Comparison of ENCODE assay signal across 9 mouse cellular contexts in genomic region chr7:19208944-19209472, GRCm38 (mm10). TPM values are rescaled to one million over a fixed set of nuclear protein-coding genes. Genes with fewer than 3 reads are reported as not detected.
DNase-seq lines count a peak whose midpoint lies in the region; ATAC-seq and TF ChIP-seq lines count a peak whose summit lies in the region.
"Had no signal": no experiment of that assay in that cellular context is flagged by ENCODE, and none has a peak within 500 bp of the region (broad histone marks: within the 10 kb centered on the region; RNA-seq: fewer than 3 reads in every experiment).

No protein-coding gene starts in this region.

- no peak for TF ChIP-seq POLR2A in MEL (IDR thresholded peaks at IDR 0.05; ENCODE audit: control insufficient read depth in 1 of 2, insufficient read depth in 1 of 2, low read depth in 1 of 2, low read length in 2 of 2, poor library complexity in 1 of 2)

- H3K27ac ChIP-seq in MEL (ENCODE audit: control insufficient read depth, low read depth, low read length) = no peak overlapping the region
- H3K27ac ChIP-seq in limb, embryonic 11.5 days (replicated peaks; ENCODE audit: low read depth, low read length) = no peak overlapping the region
- H3K27ac ChIP-seq: neural tube, embryonic 12.5 days had no signal

- 54% methylated on average over 7 of the region's 7 CpGs for WGBS in limb, embryonic 11.5 days

- H3K36me3 ChIP-seq in MEL (ENCODE audit: control insufficient read depth in 1 of 2, insufficient read depth in 2 of 2, low read length in 2 of 2) = no peaks in the 10 kb centered on the region; a peak in 1 of 4 replicates
- H3K36me3 ChIP-seq in limb, embryonic 11.5 days (ENCODE audit: control insufficient read depth, insufficient read depth, low read length) = no peaks in the 10 kb centered on the region; the same call in 1 of the 2 replicates

- no peak for ATAC-seq in limb, embryonic 11.5 days (ENCODE audit: insufficient number of reproducible peaks, low FRiP score, low TSS enrichment, low read depth)

- no peak overlapping the region for H3K4me2 ChIP-seq in limb, embryonic 11.5 days (ENCODE audit: low read depth, severe bottlenecking)
- H3K4me2 ChIP-seq: neural tube, embryonic 12.5 days had no signal

- TF ChIP-seq RAD21 in MEL (IDR thresholded peaks at IDR 0.05; ENCODE audit: low read depth, low read length) = peak; percentile 60

- no peaks in the 10 kb centered on the region for H3K9me3 ChIP-seq in MEL (replicated peaks; ENCODE audit: insufficient read depth, low read length)
- H3K9me3 ChIP-seq in limb, embryonic 11.5 days (ENCODE audit: control insufficient read depth, low read length) = no peaks in the 10 kb centered on the region
- H3K9me3 ChIP-seq: neural tube, embryonic 12.5 days had no signal

- no peak for TF ChIP-seq EP300 in MEL (IDR thresholded peaks at IDR 0.05; ENCODE audit: low read depth in 1 of 2, low read length in 2 of 2)

- no peak overlapping the region for H3K4me3 ChIP-seq in MEL (ENCODE audit: control insufficient read depth in 1 of 2, insufficient read depth in 1 of 2, low read depth in 2 of 2, low read length in 2 of 2)
- H3K4me3 ChIP-seq in limb, embryonic 11.5 days (ENCODE audit: low read depth, low read length) = no peak overlapping the region
- H3K4me3 ChIP-seq: neural tube, embryonic 12.5 days had no signal

- no peak overlapping the region for H3K9ac ChIP-seq in MEL (ENCODE audit: control insufficient read depth, low read depth, low read length, poor library complexity, severe bottlenecking)
- no peak overlapping the region for H3K9ac ChIP-seq in limb, embryonic 11.5 days (ENCODE audit: low read length)
- H3K9ac ChIP-seq: neural tube, embryonic 12.5 days had no signal

- peak; percentile 66 to 82 for DNase-seq in heart, postnatal 10 days
- no peak for DNase-seq in heart, adult 9 months (ENCODE audit: low spot score in 2 of 2)
- peak; percentile 77 for DNase-seq in 3T3-L1 (ENCODE audit: low read depth, low spot score)
- peak; percentile 47 for DNase-seq in MEL (ENCODE audit: low read depth, low spot score)
- peak; percentile 67 for DNase-seq in embryo, embryonic 11 days
- DNase-seq in limb, embryonic 11.5 days (ENCODE audit: low spot score) = peak; percentile 60
- DNase-seq in thymus, postnatal 10 days (ENCODE audit: low spot score in 2 of 2) = no peak
- no peak for DNase-seq in spleen, adult 12 weeks (ENCODE audit: low spot score)

- H3K79me2 ChIP-seq in MEL (ENCODE audit: control insufficient read depth, insufficient read depth, low read length, poor library complexity) = no peaks in the 10 kb centered on the region

- no peaks in the 10 kb centered on the region for H3K27me3 ChIP-seq in MEL (ENCODE audit: control insufficient read depth in 1 of 2, insufficient read depth in 2 of 2, low read length in 2 of 2)
- no peaks in the 10 kb centered on the region for H3K27me3 ChIP-seq in limb, embryonic 11.5 days (ENCODE audit: control insufficient read depth, insufficient read depth, low read length)

- peak in 2 of 3 experiments; percentile 72 to 94; a peak in 4 of 6 replicates for TF ChIP-seq CTCF in MEL (IDR thresholded peaks at IDR 0.05 in 2 of 3, conservative IDR thresholded peaks at IDR 0.05 in 1 of 3; ENCODE audit: control insufficient read depth in 1 of 3, insufficient read depth in 1 of 3, low read depth in 2 of 3, low read length in 3 of 3, poor library complexity in 1 of 3, severe bottlenecking in 1 of 3)

- intact Hi-C loops in heart, postnatal 10 days (cut with DNase I) = loop anchor here (1.0 to 2.0 kb wide), 2 partner anchors 31 to 52 kb away; no protein-coding TSS in a partner anchor

- no peaks in the 10 kb centered on the region for H3K4me1 ChIP-seq in MEL (ENCODE audit: control insufficient read depth in 1 of 2, insufficient read depth in 2 of 2, low read length in 2 of 2)
- peaks cover 8% of the 10 kb centered on the region; the same call in 1 of the 2 replicates for H3K4me1 ChIP-seq in limb, embryonic 11.5 days (ENCODE audit: control insufficient read depth, insufficient read depth, low read length)

TF ChIP-seq in MEL, 35 proteins besides CTCF, POLR2A, EP300 and RAD21:
- TF ChIP-seq GATA1 (IDR thresholded peaks at IDR 0.05; ENCODE audit: low read depth, low read length) = no peak
- TF ChIP-seq NELFE (IDR thresholded peaks at IDR 0.05; ENCODE audit: low read depth, low read length) = no peak
- TF ChIP-seq HCFC1 (IDR thresholded peaks at IDR 0.05; ENCODE audit: low read depth, low read length) = no peak
- no peak for TF ChIP-seq ZNF384 (IDR thresholded peaks at IDR 0.05; ENCODE audit: low read depth, low read length)
- peak; percentile 43 for TF ChIP-seq ZC3H11A (IDR thresholded peaks at IDR 0.05; ENCODE audit: low read depth, low read length)
- TF ChIP-seq ZMIZ1 (IDR thresholded peaks at IDR 0.05; ENCODE audit: low read depth, low read length) = no peak
- no peak for TF ChIP-seq GABPA (IDR thresholded peaks at IDR 0.05; ENCODE audit: low read depth, low read length)
- peak; percentile 62 for TF ChIP-seq SMC3 (IDR thresholded peaks at IDR 0.05; ENCODE audit: low read depth, low read length)
- TF ChIP-seq CHD1 (IDR thresholded peaks at IDR 0.05; ENCODE audit: low read depth, low read length) = no peak
- no peak for TF ChIP-seq MAX (IDR thresholded peaks at IDR 0.05; ENCODE audit: low read length)

RNA-seq across cellular contexts. Expression of gene Gpr4, which starts 3.3 kb away (rescaled TPM):
- total RNA-seq in heart, postnatal 10 days (2021) = 10 to 100 TPM; 11.4 to 11.8 TPM
- 0.07 and 0.19 TPM in 2 replicates for total RNA-seq in MEL (2012; rRNA removed)
- under 1 TPM in 1 of 2 experiments, not detected in 1; 0.15 TPM for polyA plus RNA-seq in MEL (2012; ENCODE audit: insufficient read depth in 1 of 2, insufficient read length in 2 of 2, low read depth in 1 of 2, low replicate concordance in 2 of 2, missing spikeins in 1 of 2)
- 8.7 and 10.5 TPM in 2 replicates for polyA plus RNA-seq in limb, embryonic 11.5 days (2014; fragmentation: Nextera tagmentation; extraction: Ambion mirVana)

RNA-seq across cellular contexts. Expression of gene Opa3, which starts 19.1 kb away (rescaled TPM):
- 10 to 100 TPM; 53.4 to 57.7 TPM for total RNA-seq in heart, postnatal 10 days (2021)
- 16.3 and 18.5 TPM in 2 replicates for total RNA-seq in MEL (2012; rRNA removed)
- polyA plus RNA-seq in MEL (2012; ENCODE audit: insufficient read depth in 1 of 2, insufficient read length in 2 of 2, low read depth in 1 of 2, low replicate concordance in 2 of 2, missing spikeins in 1 of 2) = 10 to 100 TPM; 37.2 to 85.4 TPM
- 42.9 and 43.2 TPM in 2 replicates for polyA plus RNA-seq in limb, embryonic 11.5 days (2014; fragmentation: Nextera tagmentation; extraction: Ambion mirVana)

RNA-seq across cellular contexts. Expression of gene Eml2, which starts 32.8 kb away (rescaled TPM):
- total RNA-seq in heart, postnatal 10 days (2021) = 10 to 100 TPM; 47.8 to 56.5 TPM
- total RNA-seq in MEL (2012; rRNA removed) = 22.0 and 25.1 TPM in 2 replicates
- 10 to 100 TPM in 1 of 2 experiments, not detected in 1; 43.6 TPM for polyA plus RNA-seq in MEL (2012; ENCODE audit: insufficient read depth in 1 of 2, insufficient read length in 2 of 2, low read depth in 1 of 2, low replicate concordance in 2 of 2, missing spikeins in 1 of 2)
- 2.2 and 2.3 TPM in 2 replicates for polyA plus RNA-seq in limb, embryonic 11.5 days (2014; fragmentation: Nextera tagmentation; extraction: Ambion mirVana)

RNA-seq across cellular contexts. Expression of gene Gipr, which starts 43.1 kb away (rescaled TPM):
- under 1 TPM; 0.50 to 0.69 TPM for total RNA-seq in heart, postnatal 10 days (2021)
- total RNA-seq in MEL (2012; rRNA removed) = 0.49 and 0.65 TPM in 2 replicates
- 1 to 10 TPM in 1 of 2 experiments, not detected in 1; 2.1 TPM for polyA plus RNA-seq in MEL (2012; ENCODE audit: insufficient read depth in 1 of 2, insufficient read length in 2 of 2, low read depth in 1 of 2, low replicate concordance in 2 of 2, missing spikeins in 1 of 2)
- polyA plus RNA-seq in limb, embryonic 11.5 days (2014; fragmentation: Nextera tagmentation; extraction: Ambion mirVana) = 0.23 TPM in 1 of 2 replicates, not detected in the other

RNA-seq across cellular contexts. Expression of gene Snrpd2, which starts 59.5 kb away (rescaled TPM):
- total RNA-seq in heart, postnatal 10 days (2021) = 10 to 100 TPM; 77.1 to 81.0 TPM
- total RNA-seq in MEL (2012; rRNA removed) = 333 and 345 TPM in 2 replicates
- polyA plus RNA-seq in MEL (2012; ENCODE audit: insufficient read depth in 1 of 2, insufficient read length in 2 of 2, low read depth in 1 of 2, low replicate concordance in 2 of 2, missing spikeins in 1 of 2) = 100 to 1,000 TPM in 1 of 2 experiments, not detected in 1; 234 TPM
- polyA plus RNA-seq in limb, embryonic 11.5 days (2014; fragmentation: Nextera tagmentation; extraction: Ambion mirVana) = 179 and 183 TPM in 2 replicates

Comparison
In these comparisons a context has a peak if more than half of its experiments do, and no peak if none do; other contexts are left out.
1. DNase-seq: peak in heart, postnatal 10 days (2 of 2), 3T3-L1 (single experiment), MEL (single experiment), embryo, embryonic 11 days (single experiment) and limb, embryonic 11.5 days (single experiment); none in heart, adult 9 months (0 of 2), thymus, postnatal 10 days (0 of 2) and spleen, adult 12 weeks (single experiment).
2. RNA of gene Gpr4, which starts 3.3 kb away (total RNA-seq): 11.4 to 11.8 TPM in heart, postnatal 10 days; 0.07 to 0.19 TPM in MEL; every median in the first group is over 10 times any median in the second.